Mouse (Mus musculus): Measurements from ENCODE around the gene Isg15.

DNA sequence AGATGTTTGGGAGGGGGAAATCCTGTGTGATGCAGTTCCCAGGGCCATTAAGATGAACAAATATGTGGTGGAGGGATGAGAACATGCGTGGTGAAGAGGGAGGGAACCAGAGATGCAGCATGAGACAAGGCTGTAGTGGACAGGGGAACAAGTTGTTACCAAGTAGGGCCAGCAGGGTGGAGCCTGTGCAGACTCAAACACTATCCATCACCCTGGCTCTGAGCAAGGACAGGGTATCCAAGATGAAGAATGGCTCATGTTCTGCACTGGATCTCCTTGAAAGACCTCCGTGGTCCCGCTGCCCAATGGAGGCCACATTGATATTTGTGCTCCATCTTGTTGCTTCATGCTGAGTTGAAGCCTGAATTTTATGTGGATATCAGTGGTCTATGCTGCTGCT lies 45.8 kb downstream of the Isg15 start:
- TF ChIP-seq CTCF (conservative IDR thresholded peaks at IDR 0.05; ENCODE audit: low read length) (no peak), NANOG (IDR thresholded peaks at IDR 0.05; ENCODE audit: borderline replicate concordance, low read length) (no peak)

All from E14TG2a.4 (cell line).